Mouse (Mus musculus) brain, adult 2 months (tissue): ENCODE data around the gene Pbx1.
"Not testable (repeated sequence)": the region's sequence is repeated elsewhere in the genome, so short reads cannot be mapped to it uniquely, and the experiment has no call there.

ENCODE experiments used
- DNase-seq: peaks from one replicate; pipeline ENCODE4 v3.0.0; 2011; ENCODE audit warnings: low read depth, low spot score

Pbx1 gene

GRCm38 (mm10) chr1:168432232-168432280 lies at the start of gene Pbx1:
Pbx1 (minus strand) TSS chr1:168432270.
- DNase-seq = not testable (repeated sequence)

GRCm38 (mm10) chr1:168479626-168480025 lies 47.6 kb upstream of the Pbx1 start:
- peak; percentile 21 for DNase-seq

GRCm38 (mm10) chr1:168478829-168479228 lies 46.8 kb upstream of the Pbx1 start:
- DNase-seq = no peak

GRCm38 (mm10) chr1:168476917-168477316 lies 44.8 kb upstream of the Pbx1 start:
- DNase-seq = peak; percentile 13

GRCm38 (mm10) chr1:168476216-168476897 lies 44.3 kb upstream of the Pbx1 start:
- DNase-seq = no peak

- no peak for DNase-seq
Observed at GRCm38 (mm10) chr1:168475579-168476208, 43.6 kb upstream of the Pbx1 start.

GRCm38 (mm10) chr1:168473255-168474069 lies 41.4 kb upstream of the Pbx1 start:
- peak; percentile 11 for DNase-seq

- no peak for DNase-seq
Observed at GRCm38 (mm10) chr1:168472545-168473254, 40.6 kb upstream of the Pbx1 start.

- no peak for DNase-seq
Observed at GRCm38 (mm10) chr1:168459426-168459825, 27.4 kb upstream of the Pbx1 start.

- DNase-seq = no peak
Observed at GRCm38 (mm10) chr1:168457191-168457747, 25.2 kb upstream of the Pbx1 start.

GRCm38 (mm10) chr1:168455178-168455577 lies 23.1 kb upstream of the Pbx1 start:
- DNase-seq = peak; percentile 33

- no peak for DNase-seq
Observed at GRCm38 (mm10) chr1:168433671-168434070, 1.6 kb upstream of the Pbx1 start.

GRCm38 (mm10) chr1:168432281-168432725 lies 233 bp upstream of the Pbx1 start:
- DNase-seq = peak; percentile 100

GRCm38 (mm10) chr1:168431711-168432231 lies 299 bp downstream of the Pbx1 start:
- no peak for DNase-seq

GRCm38 (mm10) chr1:168430868-168431710 lies 981 bp downstream of the Pbx1 start:
- peak; percentile 65 for DNase-seq

GRCm38 (mm10) chr1:168429856-168430644 lies 2.0 kb downstream of the Pbx1 start:
- DNase-seq = no peak

- no peak for DNase-seq
Observed at GRCm38 (mm10) chr1:168429406-168429805, 2.7 kb downstream of the Pbx1 start.

- no peak for DNase-seq
Observed at GRCm38 (mm10) chr1:168428255-168428654, 3.8 kb downstream of the Pbx1 start.

- DNase-seq = no peak
Observed at GRCm38 (mm10) chr1:168427596-168427995, 4.5 kb downstream of the Pbx1 start.

- no peak for DNase-seq
Observed at GRCm38 (mm10) chr1:168426900-168427299, 5.2 kb downstream of the Pbx1 start.
